Mouse (Mus musculus) neural tube, embryonic 11.5 days (tissue): Measurements from ENCODE around the gene Ube3b. TPM values are rescaled to one million over a fixed set of nuclear protein-coding genes. Genes with fewer than 3 reads are reported as not detected.

Experiments used
- ATAC-seq: fragments of 200-750 bp; cut with Nextera tagmentation; 2 replicates; pipeline ENCODE4 v1.8.0; 2017; ENCODE audit warnings: moderate number of reproducible peaks, mild to moderate bottlenecking, moderate TSS enrichment, moderate library complexity; ENCODE audit not compliant: insufficient read depth, low FRiP score, low TSS enrichment
- DNase-seq: peaks from one replicate; pipeline ENCODE4 v3.0.0-alpha.2; 2015; ENCODE audit warnings: low spot score
- H3K27ac ChIP-seq: fragments of 300-500 bp; sonication (generic); 2 replicates; pipeline ENCODE4 v1.5.1; 2014; ENCODE audit warnings: low read depth, mild to moderate bottlenecking, low read length
- H3K27me3 ChIP-seq: fragments of 300-500 bp; sonication (generic); 2 replicates; pipeline ENCODE4 v1.6.1; 2014; ENCODE audit warnings: mild to moderate bottlenecking, low read length, mixed read lengths; ENCODE audit not compliant: control insufficient read depth, insufficient read depth
- H3K36me3 ChIP-seq: fragments of 300-500 bp; sonication (generic); 2 replicates; pipeline ENCODE4 v1.6.1; 2014; ENCODE audit warnings: mild to moderate bottlenecking, low read length, moderate library complexity, mixed read lengths; ENCODE audit not compliant: control insufficient read depth, insufficient read depth
- H3K4me1 ChIP-seq: fragments of 300-500 bp; sonication (generic); 2 replicates; pipeline ENCODE4 v1.6.1; 2014; ENCODE audit warnings: low read length, mixed read lengths; ENCODE audit not compliant: control insufficient read depth, insufficient read depth
- H3K4me2 ChIP-seq: fragments of 300-500 bp; sonication (generic); 2 replicates; pipeline ENCODE4 v1.6.1; 2014; ENCODE audit warnings: low read depth, mild to moderate bottlenecking, moderate library complexity
- H3K4me3 ChIP-seq: fragments of 300-500 bp; sonication (generic); 2 replicates; pipeline ENCODE4 v1.5.1; 2014; ENCODE audit warnings: low read depth, low read length
- H3K9ac ChIP-seq: fragments of 300-500 bp; sonication (generic); 2 replicates; pipeline ENCODE4 v1.6.1; 2014; ENCODE audit warnings: mild to moderate bottlenecking, low read length
- H3K9me3 ChIP-seq: fragments of 300-500 bp; sonication (generic); 2 replicates; pipeline ENCODE4 v1.6.1; 2016; ENCODE audit warnings: low read length; ENCODE audit not compliant: control insufficient read depth
- WGBS: fragments of 180-500 bp; shearing (Covaris S2); extraction: QIAGEN DNeasy Blood & Tissue Kit; methylation state at CpG from one replicate; pipeline ENCODE4 v1.1.7; 2014; 5-methylcytosine and 5-hydroxymethylcytosine counted together
- polyA plus RNA-seq: library from polyadenylated mRNA; unstranded; fragments of >200 nt; fragmentation: Nextera tagmentation; extraction: Ambion mirVana; gene quantifications from 2 replicates; pipeline ENCODE4 v1.2.1, GENCODE M21; 2014

The Ube3b gene
- polyA plus RNA-seq, 1 experiment from 2014 or later, result 60.5 TPM

GRCm38 (mm10) chr5:114381013-114381351 is 575 bp downstream of the Ube3b start:
- Histone ChIP-seq H3K27ac (peak overlapping the region; percentile 71), H3K9me3 (no peaks in the 10 kb centered on the region), H3K27me3 (no peaks in the 10 kb centered on the region), H3K4me1 (peaks cover 25% of the 10 kb centered on the region), H3K36me3 (peaks cover 2% of the 10 kb centered on the region), H3K4me2 (peak overlapping the region; percentile 54), H3K9ac (peak overlapping the region; percentile 84), H3K4me3 (peak overlapping the region; percentile 85)
- WGBS, result under 1% methylated on average over 18 of the region's 18 CpGs
- ATAC-seq (no peak), DNase-seq (no peak)

GRCm38 (mm10) chr5:114383184-114383904 is 2.9 kb downstream of the Ube3b start:
- no peaks in the 10 kb centered on the region for H3K9me3 ChIP-seq
- no peak overlapping the region for H3K9ac ChIP-seq
- DNase-seq (peak; percentile 48), ATAC-seq (no peak)
- H3K4me2 ChIP-seq, result no peak overlapping the region
- no peaks in the 10 kb centered on the region for H3K27me3 ChIP-seq
- H3K27ac ChIP-seq, result no peak overlapping the region
- 77% methylated on average over 9 of the region's 9 CpGs for WGBS
- H3K36me3 ChIP-seq, result peaks cover 11% of the 10 kb centered on the region
- peaks cover 18% of the 10 kb centered on the region for H3K4me1 ChIP-seq
- no peak overlapping the region for H3K4me3 ChIP-seq

- Histone ChIP-seq H3K36me3 (peaks cover 19% of the 10 kb centered on the region), H3K4me2 (no peak overlapping the region), H3K27me3 (no peaks in the 10 kb centered on the region), H3K9me3 (no peaks in the 10 kb centered on the region), H3K4me3 (no peak overlapping the region), H3K9ac (no peak overlapping the region), H3K27ac (no peak overlapping the region), H3K4me1 (peaks cover 12% of the 10 kb centered on the region)
- no peak for DNase-seq
- no peak for ATAC-seq
- WGBS, result 93% methylated on average over 8 of the region's 8 CpGs
Measured at GRCm38 (mm10) chr5:114384448-114384847, 4.0 kb downstream of the Ube3b start.

GRCm38 (mm10) chr5:114393169-114393568 is 12.8 kb downstream of the Ube3b start:
- WGBS, result 87% methylated on average over 9 of the region's 9 CpGs
- no peak for ATAC-seq
- no peak overlapping the region for H3K9ac ChIP-seq
- H3K4me1 ChIP-seq, result no peaks in the 10 kb centered on the region
- H3K9me3 ChIP-seq, result no peaks in the 10 kb centered on the region
- no peak overlapping the region for H3K4me2 ChIP-seq
- H3K27ac ChIP-seq, result no peak overlapping the region
- peaks cover 21% of the 10 kb centered on the region for H3K36me3 ChIP-seq
- H3K27me3 ChIP-seq, result no peaks in the 10 kb centered on the region
- no peak for DNase-seq
- H3K4me3 ChIP-seq, result no peak overlapping the region

- Histone ChIP-seq H3K27ac (no peak overlapping the region), H3K4me1 (no peaks in the 10 kb centered on the region), H3K27me3 (no peaks in the 10 kb centered on the region), H3K4me3 (no peak overlapping the region), H3K4me2 (no peak overlapping the region), H3K9me3 (no peaks in the 10 kb centered on the region), H3K36me3 (peaks cover 62% of the 10 kb centered on the region), H3K9ac (no peak overlapping the region)
- no peak for DNase-seq
- ATAC-seq, result no peak
- 93% methylated on average over 14 of the region's 14 CpGs for WGBS
Measured at GRCm38 (mm10) chr5:114406592-114406991, 26.2 kb downstream of the Ube3b start.

- Histone ChIP-seq H3K4me3 (no peak overlapping the region), H3K4me1 (no peaks in the 10 kb centered on the region), H3K9me3 (no peaks in the 10 kb centered on the region), H3K27ac (no peak overlapping the region), H3K27me3 (no peaks in the 10 kb centered on the region), H3K36me3 (peaks cover 62% of the 10 kb centered on the region), H3K9ac (no peak overlapping the region), H3K4me2 (no peak overlapping the region)
- WGBS, result 88% methylated on average over 10 of the region's 10 CpGs
- no peak for ATAC-seq
- no peak for DNase-seq
Measured at GRCm38 (mm10) chr5:114407269-114407668, 26.9 kb downstream of the Ube3b start.

- no peak overlapping the region for H3K4me3 ChIP-seq
- H3K9ac ChIP-seq, result no peak overlapping the region
- no peaks in the 10 kb centered on the region for H3K9me3 ChIP-seq
- H3K36me3 ChIP-seq, result peaks cover 61% of the 10 kb centered on the region
- no peak for ATAC-seq
- WGBS, result 96% methylated on average over 9 of the region's 9 CpGs
- no peak overlapping the region for H3K4me2 ChIP-seq
- no peaks in the 10 kb centered on the region for H3K27me3 ChIP-seq
- no peaks in the 10 kb centered on the region for H3K4me1 ChIP-seq
- no peak for DNase-seq
- H3K27ac ChIP-seq, result no peak overlapping the region
Measured at GRCm38 (mm10) chr5:114407810-114408209, 27.4 kb downstream of the Ube3b start.

- Histone ChIP-seq H3K4me3 (no peak overlapping the region), H3K9me3 (no peaks in the 10 kb centered on the region), H3K9ac (no peak overlapping the region), H3K27me3 (no peaks in the 10 kb centered on the region), H3K36me3 (peaks cover 54% of the 10 kb centered on the region), H3K27ac (no peak overlapping the region), H3K4me1 (no peaks in the 10 kb centered on the region), H3K4me2 (no peak overlapping the region)
- DNase-seq (no peak), ATAC-seq (no peak)
- 93% methylated on average over 11 of the region's 11 CpGs for WGBS
Measured at GRCm38 (mm10) chr5:114408846-114409245, 28.4 kb downstream of the Ube3b start.

GRCm38 (mm10) chr5:114410429-114410828 is 30.0 kb downstream of the Ube3b start:
- Histone ChIP-seq H3K27me3 (no peaks in the 10 kb centered on the region), H3K4me3 (no peak overlapping the region), H3K4me2 (no peak overlapping the region), H3K9me3 (no peaks in the 10 kb centered on the region), H3K27ac (no peak overlapping the region), H3K36me3 (peaks cover 44% of the 10 kb centered on the region), H3K4me1 (no peaks in the 10 kb centered on the region), H3K9ac (no peak overlapping the region)
- ATAC-seq (no peak), DNase-seq (no peak)
- WGBS, result 88% methylated on average over 13 of the region's 13 CpGs
